Mouse (Mus musculus): ENCODE data around the gene Guk1. TPM values are rescaled to one million over a fixed set of nuclear protein-coding genes. Genes with fewer than 3 reads are reported as not detected.
A peak's percentile ranks its signal among the peaks of the same experiment; 100 is the strongest.

Guk1 gene
- polyA plus RNA-seq, 1 experiment from 2014 or later = 114 TPM

DNA sequence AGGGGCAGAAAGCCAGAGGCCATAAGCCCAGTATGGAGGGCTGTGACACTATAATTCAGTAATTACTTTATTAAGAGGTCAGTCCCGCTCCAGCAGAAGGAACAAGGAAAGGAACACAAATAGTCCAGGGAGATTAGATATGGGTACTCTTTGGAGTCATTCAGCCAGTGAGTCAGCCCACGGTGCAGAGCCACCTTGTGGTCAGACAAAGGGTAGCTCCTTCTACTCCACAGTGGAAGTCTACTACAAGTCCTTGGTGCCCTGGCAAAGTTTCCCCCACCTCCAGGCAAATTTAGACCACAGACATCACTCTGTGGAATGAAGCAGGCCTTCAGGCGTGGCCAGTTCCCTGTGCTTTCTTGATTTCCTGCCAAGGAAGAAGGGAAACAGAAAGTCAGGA lies 8.2 kb downstream of the Guk1 start:
- Histone ChIP-seq H3K27ac (replicated peaks; ENCODE audit: low read depth, low read length) (no peak overlapping the region), H3K9me3 (ENCODE audit: control insufficient read depth, low read length) (no peaks in the 10 kb centered on the region)

DNA sequence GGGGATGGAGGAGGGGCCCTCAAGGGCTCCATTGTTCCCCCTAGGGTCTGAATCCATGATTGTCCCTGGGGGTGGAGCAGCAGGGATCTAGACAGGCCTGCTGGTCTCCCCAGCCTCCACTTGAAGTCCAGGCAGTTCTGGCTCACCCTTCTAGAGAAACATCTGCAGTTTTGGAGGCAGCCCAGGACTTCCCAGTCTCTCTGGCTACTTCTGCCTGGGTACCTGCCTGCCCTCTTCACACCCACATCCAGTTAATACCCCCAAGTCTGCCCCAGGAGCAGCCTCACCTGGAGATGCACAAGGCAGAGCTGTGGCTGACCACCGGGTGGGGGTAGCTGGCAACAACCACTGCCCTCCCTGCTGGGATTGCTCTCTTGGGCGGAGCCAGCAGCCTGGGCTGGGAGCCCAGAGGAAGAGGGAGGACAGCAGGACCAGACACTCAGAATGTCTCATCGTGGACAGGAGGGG lies 9.1 kb downstream of the Guk1 start, which contains the start of gene Gjc2:
TSS of gene Gjc2 (minus strand) at position 350 of the 468 bp plus-strand sequence.
- no peak for ATAC-seq (ENCODE audit: low read depth)
- no peak for DNase-seq (ENCODE audit: low spot score)
- 15% methylated on average over 2 of the region's 3 CpGs for WGBS

More for the DNA sequence above, 8.2 kb downstream of the Guk1 start:
- Histone ChIP-seq H3K36me3 (ENCODE audit: control insufficient read depth, insufficient read depth, low read length) (peaks cover 36% of the 10 kb centered on the region), H3K4me1 (ENCODE audit: control insufficient read depth, insufficient read depth, low read length) (no peaks in the 10 kb centered on the region), H3K9ac (ENCODE audit: low read depth, low read length) (no peak overlapping the region), H3K4me2 (ENCODE audit: low read depth, low read length) (no peak overlapping the region), H3K4me3 (ENCODE audit: low read depth, low read length) (no peak overlapping the region), H3K27me3 (replicated peaks; ENCODE audit: control insufficient read depth, insufficient read depth, low read length) (peaks cover 11% of the 10 kb centered on the region)
- DNase-seq (ENCODE audit: low spot score) (peak; percentile 50), ATAC-seq (ENCODE audit: low read depth) (0 out of 2 replicates have a peak, but pooled peaks have one; percentile 42)
- WGBS = 33% methylated on average over 3 of the region's 3 CpGs

DNA sequence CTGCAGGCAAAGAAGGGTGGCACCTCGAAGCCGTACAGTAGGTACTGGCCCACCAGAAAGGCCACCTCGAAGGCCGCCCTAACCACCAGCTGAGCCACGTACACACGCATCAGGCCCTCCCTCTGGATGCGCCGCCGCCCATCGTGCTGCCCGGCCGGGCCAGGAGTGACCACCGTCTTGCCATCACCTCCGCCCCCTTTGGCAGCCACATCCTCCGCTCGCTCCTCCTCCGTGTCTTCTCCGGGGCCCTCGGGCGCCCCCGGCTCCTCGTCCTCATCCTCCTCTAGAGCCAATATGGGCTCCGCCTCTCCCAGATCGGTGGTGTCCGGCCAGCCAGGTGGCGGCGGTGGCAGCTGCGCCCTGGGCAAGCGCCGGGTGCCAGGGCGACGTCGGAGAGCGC lies 15.1 kb downstream of the Guk1 start:
- Histone ChIP-seq H3K4me1 (ENCODE audit: control insufficient read depth, insufficient read depth, low read length) (no peaks in the 10 kb centered on the region), H3K4me2 (ENCODE audit: low read depth, low read length) (peak overlapping the region; percentile 38; the same call in 1 of the 2 replicates), H3K9ac (ENCODE audit: low read depth, low read length) (no peak overlapping the region), H3K27ac (replicated peaks; ENCODE audit: low read depth, low read length) (no peak overlapping the region), H3K27me3 (replicated peaks; ENCODE audit: control insufficient read depth, insufficient read depth, low read length) (peaks cover 59% of the 10 kb centered on the region), H3K4me3 (ENCODE audit: low read depth, low read length) (peak overlapping the region; percentile 28), H3K36me3 (ENCODE audit: control insufficient read depth, insufficient read depth, low read length) (no peaks in the 10 kb centered on the region), H3K9me3 (ENCODE audit: control insufficient read depth, low read length) (no peaks in the 10 kb centered on the region)
- 8% methylated on average over 19 of the region's 34 CpGs for WGBS
- ATAC-seq (ENCODE audit: low read depth) (no peak), DNase-seq (ENCODE audit: low spot score) (no peak)

More for the DNA sequence above, 9.1 kb downstream of the Guk1 start, which contains the start of gene Gjc2:
- Histone ChIP-seq H3K4me3 (ENCODE audit: low read depth, low read length) (no peak within 1 kb of the TSS), H3K27ac (replicated peaks; ENCODE audit: low read depth, low read length) (no peak within 1 kb of the TSS), H3K27me3 (replicated peaks; ENCODE audit: control insufficient read depth, insufficient read depth, low read length) (peaks cover 21% of the 10 kb centered on the region), H3K9me3 (ENCODE audit: control insufficient read depth, low read length) (no peaks in the 10 kb centered on the region), H3K4me1 (ENCODE audit: control insufficient read depth, insufficient read depth, low read length) (no peaks in the 10 kb centered on the region), H3K4me2 (ENCODE audit: low read depth, low read length) (no peak within 1 kb of the TSS), H3K36me3 (ENCODE audit: control insufficient read depth, insufficient read depth, low read length) (peaks cover 36% of the 10 kb centered on the region), H3K9ac (ENCODE audit: low read depth, low read length) (no peak within 1 kb of the TSS)

DNA sequence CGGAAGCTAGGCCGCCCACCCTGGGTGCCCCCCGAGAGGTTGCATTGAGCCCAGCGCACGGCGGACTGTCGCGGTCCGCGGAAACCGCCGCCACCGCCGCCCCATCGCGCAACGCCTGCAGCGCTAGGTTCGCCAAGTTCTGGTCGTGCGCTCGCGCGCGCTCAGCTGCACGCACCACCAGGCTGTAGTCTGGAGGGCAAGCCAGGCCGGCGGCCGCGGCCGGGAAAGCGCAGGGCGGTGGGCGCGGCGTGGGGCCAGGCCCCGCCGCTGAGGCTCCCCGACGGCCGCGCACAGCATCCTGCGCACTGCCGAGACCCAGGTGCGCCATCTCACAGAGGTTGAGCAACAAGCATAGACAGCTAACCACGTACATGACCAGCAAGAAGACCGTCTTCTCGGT lies 15.5 kb downstream of the Guk1 start:
- peak overlapping the region; percentile 14; the same call in 1 of the 2 replicates for H3K9ac ChIP-seq (ENCODE audit: low read depth, low read length)

DNA sequence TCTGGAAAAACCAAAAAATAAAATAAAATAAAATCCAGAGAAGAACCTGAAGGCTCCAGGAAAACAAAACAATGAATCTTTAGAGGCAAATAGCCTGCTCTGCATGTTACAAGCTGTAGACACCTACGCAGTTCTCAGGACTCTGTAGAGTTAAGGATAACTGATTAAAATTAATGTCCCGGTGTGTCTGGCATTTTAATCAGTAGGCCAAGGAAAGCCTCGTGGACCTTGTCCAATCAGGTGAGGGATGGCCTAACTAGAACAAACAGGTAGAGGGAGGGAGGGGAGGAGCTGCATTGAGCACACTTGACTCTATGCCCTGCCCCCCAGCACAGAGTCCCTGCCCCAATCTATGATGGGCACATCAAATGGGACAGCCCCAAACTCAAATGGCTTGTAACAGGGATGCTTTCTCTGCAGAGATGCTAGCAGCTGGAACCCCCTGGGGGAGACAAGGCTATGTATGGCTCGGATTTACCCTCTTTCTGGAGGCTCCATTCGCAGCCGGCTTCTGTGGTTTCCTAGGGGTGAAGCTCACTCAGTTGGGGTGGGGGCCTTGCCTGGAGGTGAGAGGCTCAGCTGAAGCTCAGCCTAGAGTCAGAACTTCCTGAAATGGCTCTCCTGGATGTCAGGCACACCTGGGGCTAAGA lies 17.7 kb downstream of the Guk1 start:
- peaks cover 52% of the 10 kb centered on the region for H3K27me3 ChIP-seq (replicated peaks; ENCODE audit: control insufficient read depth, insufficient read depth, low read length)
- WGBS = 65% methylated on average over 6 of the region's 6 CpGs
- H3K9me3 ChIP-seq (ENCODE audit: control insufficient read depth, low read length) = no peaks in the 10 kb centered on the region
- H3K9ac ChIP-seq (ENCODE audit: low read depth, low read length) = no peak overlapping the region
- H3K4me1 ChIP-seq (ENCODE audit: control insufficient read depth, insufficient read depth, low read length) = no peaks in the 10 kb centered on the region
- no peak overlapping the region for H3K4me3 ChIP-seq (ENCODE audit: low read depth, low read length)
- no peak for ATAC-seq (ENCODE audit: low read depth)
- no peak overlapping the region for H3K27ac ChIP-seq (replicated peaks; ENCODE audit: low read depth, low read length)
- no peak overlapping the region for H3K4me2 ChIP-seq (ENCODE audit: low read depth, low read length)
- no peak for DNase-seq (ENCODE audit: low spot score)
- no peaks in the 10 kb centered on the region for H3K36me3 ChIP-seq (ENCODE audit: control insufficient read depth, insufficient read depth, low read length)

More for the DNA sequence above, 15.5 kb downstream of the Guk1 start:
- Histone ChIP-seq H3K9me3 (ENCODE audit: control insufficient read depth, low read length) (no peaks in the 10 kb centered on the region), H3K4me3 (ENCODE audit: low read depth, low read length) (peak overlapping the region; percentile 28), H3K4me1 (ENCODE audit: control insufficient read depth, insufficient read depth, low read length) (no peaks in the 10 kb centered on the region), H3K27ac (replicated peaks; ENCODE audit: low read depth, low read length) (no peak overlapping the region), H3K4me2 (ENCODE audit: low read depth, low read length) (peak overlapping the region; percentile 38), H3K36me3 (ENCODE audit: control insufficient read depth, insufficient read depth, low read length) (no peaks in the 10 kb centered on the region), H3K27me3 (replicated peaks; ENCODE audit: control insufficient read depth, insufficient read depth, low read length) (peaks cover 59% of the 10 kb centered on the region)
- DNase-seq (ENCODE audit: low spot score) (no peak), ATAC-seq (ENCODE audit: low read depth) (no peak)
- WGBS = 8% methylated on average over 13 of the region's 48 CpGs

DNA sequence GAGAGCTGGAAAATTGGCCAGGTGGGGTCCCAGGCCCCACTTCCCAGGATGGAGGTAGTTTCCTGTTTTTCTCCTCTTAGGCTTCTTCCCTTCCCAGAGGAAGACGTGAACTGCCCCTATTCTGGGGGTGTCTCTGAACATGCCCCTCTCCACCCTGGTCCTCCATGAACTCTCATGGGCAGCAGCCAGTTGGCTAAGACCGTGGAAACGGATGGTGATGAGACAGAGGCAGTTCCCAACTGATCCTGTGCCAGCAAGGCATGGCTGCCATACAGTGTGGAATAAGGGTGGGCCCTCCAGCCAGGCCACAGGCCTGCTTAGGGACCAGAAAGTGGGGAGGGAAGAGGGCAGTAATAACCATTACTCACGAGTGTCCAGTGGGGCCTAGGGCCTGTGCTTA lies 21.5 kb downstream of the Guk1 start:
- no peaks in the 10 kb centered on the region for H3K36me3 ChIP-seq (ENCODE audit: control insufficient read depth, insufficient read depth, low read length)
- H3K4me2 ChIP-seq (ENCODE audit: low read depth, low read length) = no peak overlapping the region
- peaks cover 15% of the 10 kb centered on the region for H3K27me3 ChIP-seq (replicated peaks; ENCODE audit: control insufficient read depth, insufficient read depth, low read length)
- no peak overlapping the region for H3K4me3 ChIP-seq (ENCODE audit: low read depth, low read length)
- no peaks in the 10 kb centered on the region for H3K9me3 ChIP-seq (ENCODE audit: control insufficient read depth, low read length)
- WGBS = 69% methylated on average over 3 of the region's 4 CpGs
- DNase-seq (ENCODE audit: low spot score) (no peak), ATAC-seq (ENCODE audit: low read depth) (no peak)
- H3K9ac ChIP-seq (ENCODE audit: low read depth, low read length) = no peak overlapping the region
- H3K27ac ChIP-seq (replicated peaks; ENCODE audit: low read depth, low read length) = no peak overlapping the region
- H3K4me1 ChIP-seq (ENCODE audit: control insufficient read depth, insufficient read depth, low read length) = no peaks in the 10 kb centered on the region

DNA sequence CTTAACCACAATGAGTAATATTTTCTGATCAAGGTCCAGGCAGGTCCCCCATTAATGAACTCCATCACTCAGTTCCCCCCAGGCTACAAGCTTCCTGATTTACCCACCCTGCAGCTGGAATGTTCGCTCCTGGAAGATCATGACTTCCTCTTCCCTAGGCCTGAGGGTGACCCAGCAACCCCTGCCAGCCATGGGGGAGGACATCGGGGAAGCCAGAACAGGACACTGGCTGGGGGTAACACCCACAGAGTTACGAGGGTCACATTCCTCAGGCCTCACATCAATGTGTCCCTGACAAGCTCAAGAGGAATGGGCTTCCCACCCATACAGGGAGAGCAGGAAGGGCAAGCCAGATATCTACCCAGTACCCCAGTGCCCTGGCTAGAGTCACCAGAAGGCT lies 22.2 kb downstream of the Guk1 start:
- H3K4me1 ChIP-seq (ENCODE audit: control insufficient read depth, insufficient read depth, low read length) = no peaks in the 10 kb centered on the region
- DNase-seq (ENCODE audit: low spot score) (no peak), ATAC-seq (ENCODE audit: low read depth) (no peak)
- no peak overlapping the region for H3K9ac ChIP-seq (ENCODE audit: low read depth, low read length)
- H3K9me3 ChIP-seq (ENCODE audit: control insufficient read depth, low read length) = no peaks in the 10 kb centered on the region
- no peak overlapping the region for H3K27ac ChIP-seq (replicated peaks; ENCODE audit: low read depth, low read length)
- no peak overlapping the region for H3K4me3 ChIP-seq (ENCODE audit: low read depth, low read length)
- peaks cover 7% of the 10 kb centered on the region for H3K27me3 ChIP-seq (replicated peaks; ENCODE audit: control insufficient read depth, insufficient read depth, low read length)
- 61% methylated on average over 3 of the region's 3 CpGs for WGBS
- no peak overlapping the region for H3K4me2 ChIP-seq (ENCODE audit: low read depth, low read length)
- no peaks in the 10 kb centered on the region for H3K36me3 ChIP-seq (ENCODE audit: control insufficient read depth, insufficient read depth, low read length)

DNA sequence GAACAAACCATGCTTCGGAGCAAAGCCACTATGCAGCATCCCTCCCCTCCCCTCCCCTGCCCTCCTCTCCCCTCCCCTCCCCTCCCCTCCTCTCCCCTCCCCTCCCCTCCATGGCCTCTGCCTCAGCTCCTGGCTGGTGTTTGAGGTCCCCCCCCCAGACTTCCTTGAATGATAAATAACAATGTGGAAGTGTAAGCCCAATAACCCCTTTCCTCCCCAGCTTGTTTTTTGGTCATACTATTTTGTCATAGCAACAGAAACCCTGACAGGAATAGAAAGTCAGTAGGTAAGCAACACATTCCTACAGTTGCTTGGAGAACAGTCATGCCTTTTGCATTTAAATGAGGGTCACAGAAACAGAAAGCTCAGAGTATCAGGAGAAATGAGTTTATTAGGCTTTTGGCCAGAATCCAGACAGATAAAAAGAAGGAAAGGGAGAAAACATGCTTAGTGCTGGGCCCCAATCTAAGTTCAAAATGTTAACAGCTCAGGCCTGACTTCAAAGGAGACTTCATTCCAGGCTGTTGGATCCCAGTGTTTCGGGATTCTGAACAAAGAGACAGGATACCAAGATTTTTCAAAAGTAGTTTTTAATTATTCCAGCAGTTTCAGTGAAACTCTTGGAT lies 26.3 kb downstream of the Guk1 start:
- DNase-seq (ENCODE audit: low spot score) (no peak), ATAC-seq (ENCODE audit: low read depth) (no peak)
- no peaks in the 10 kb centered on the region for H3K27me3 ChIP-seq (replicated peaks; ENCODE audit: control insufficient read depth, insufficient read depth, low read length)
- no peaks in the 10 kb centered on the region for H3K36me3 ChIP-seq (ENCODE audit: control insufficient read depth, insufficient read depth, low read length)
- H3K4me2 ChIP-seq (ENCODE audit: low read depth, low read length) = no peak overlapping the region
- H3K4me1 ChIP-seq (ENCODE audit: control insufficient read depth, insufficient read depth, low read length) = peaks cover 13% of the 10 kb centered on the region
- no peak overlapping the region for H3K27ac ChIP-seq (replicated peaks; ENCODE audit: low read depth, low read length)
- H3K9me3 ChIP-seq (ENCODE audit: control insufficient read depth, low read length) = no peaks in the 10 kb centered on the region
- H3K9ac ChIP-seq (ENCODE audit: low read depth, low read length) = no peak overlapping the region
- no peak overlapping the region for H3K4me3 ChIP-seq (ENCODE audit: low read depth, low read length)
- 74% methylated on average over 2 of the region's 2 CpGs for WGBS

Measured in embryonic facial prominence, embryonic 14.5 days (tissue).